Mouse (Mus musculus): Measurements from ENCODE around the gene Btnl10. TPM values are rescaled to one million over a fixed set of nuclear protein-coding genes. Genes with fewer than 3 reads are reported as not detected.

The Btnl10 gene
- polyA plus RNA-seq, 1 experiment from 2014 or later = 0.10 TPM

GRCm38 (mm10) chr11:58955143-58955867 is 37.6 kb downstream of the Btnl10 start:
- H3K4me2 ChIP-seq (replicated peaks; ENCODE audit: low read depth, low read length) = peak overlapping the region; percentile 97
- peaks cover 16% of the 10 kb centered on the region; the same call in 1 of the 2 replicates for H3K36me3 ChIP-seq (ENCODE audit: insufficient read depth, low read length)
- peak overlapping the region; percentile 94 for H3K4me3 ChIP-seq (ENCODE audit: low read length)
- ATAC-seq (ENCODE audit: low FRiP score, low TSS enrichment) = no peak; the same call in 1 of the 2 replicates
- no peaks in the 10 kb centered on the region for H3K9me3 ChIP-seq (ENCODE audit: low read length)
- peak overlapping the region; percentile 97 for H3K9ac ChIP-seq (replicated peaks; ENCODE audit: low read length)
- peak overlapping the region; percentile 100 for H3K27ac ChIP-seq (ENCODE audit: low read length)
- peaks cover 36% of the 10 kb centered on the region for H3K4me1 ChIP-seq (ENCODE audit: insufficient read depth, low read length)
- WGBS = 0% methylated on average over 20 of the region's 20 CpGs
- no peaks in the 10 kb centered on the region for H3K27me3 ChIP-seq (ENCODE audit: insufficient read depth, low read length)

- 18% methylated on average over 8 of the region's 8 CpGs for WGBS
- peaks cover 16% of the 10 kb centered on the region; the same call in 1 of the 2 replicates for H3K36me3 ChIP-seq (ENCODE audit: insufficient read depth, low read length)
- ATAC-seq (ENCODE audit: low FRiP score, low TSS enrichment) = no peak
Observed at GRCm38 (mm10) chr11:58955868-58956257, 38.2 kb downstream of the Btnl10 start.

GRCm38 (mm10) chr11:58957226-58957914 is 39.7 kb downstream of the Btnl10 start:
- H3K27ac ChIP-seq (ENCODE audit: low read length) = no peak overlapping the region
- H3K4me3 ChIP-seq (ENCODE audit: low read length) = peak overlapping the region; percentile 94
- WGBS = 79% methylated on average over 5 of the region's 5 CpGs
- H3K27me3 ChIP-seq (ENCODE audit: insufficient read depth, low read length) = peaks cover 3% of the 10 kb centered on the region
- H3K4me1 ChIP-seq (ENCODE audit: insufficient read depth, low read length) = peaks cover 36% of the 10 kb centered on the region
- peaks cover 5% of the 10 kb centered on the region for H3K9me3 ChIP-seq (ENCODE audit: low read length)
- H3K9ac ChIP-seq (replicated peaks; ENCODE audit: low read length) = 0 out of 2 replicates have a peak overlapping the region, but pooled peaks have one; percentile 10
- peak overlapping the region; percentile 97 for H3K4me2 ChIP-seq (replicated peaks; ENCODE audit: low read depth, low read length)
- no peak for ATAC-seq (ENCODE audit: low FRiP score, low TSS enrichment)
- H3K36me3 ChIP-seq (ENCODE audit: insufficient read depth, low read length) = peaks cover 16% of the 10 kb centered on the region; the same call in 1 of the 2 replicates

More at GRCm38 (mm10) chr11:58955868-58956257, 38.2 kb downstream of the Btnl10 start:
- peak overlapping the region; percentile 100 for H3K27ac ChIP-seq (ENCODE audit: low read length)
- peak overlapping the region; percentile 97 for H3K4me2 ChIP-seq (replicated peaks; ENCODE audit: low read depth, low read length)
- H3K4me1 ChIP-seq (ENCODE audit: insufficient read depth, low read length) = peaks cover 36% of the 10 kb centered on the region
- no peaks in the 10 kb centered on the region for H3K9me3 ChIP-seq (ENCODE audit: low read length)
- peak overlapping the region; percentile 97 for H3K9ac ChIP-seq (replicated peaks; ENCODE audit: low read length)
- peak overlapping the region; percentile 94 for H3K4me3 ChIP-seq (ENCODE audit: low read length)
- no peaks in the 10 kb centered on the region for H3K27me3 ChIP-seq (ENCODE audit: insufficient read depth, low read length)

GRCm38 (mm10) chr11:58958536-58958935 is 40.8 kb downstream of the Btnl10 start:
- Histone ChIP-seq H3K36me3 (ENCODE audit: insufficient read depth, low read length) (peaks cover 16% of the 10 kb centered on the region; the same call in 1 of the 2 replicates), H3K27me3 (ENCODE audit: insufficient read depth, low read length) (peaks cover 3% of the 10 kb centered on the region), H3K9me3 (ENCODE audit: low read length) (peaks cover 5% of the 10 kb centered on the region), H3K9ac (replicated peaks; ENCODE audit: low read length) (no peak overlapping the region), H3K4me1 (ENCODE audit: insufficient read depth, low read length) (peaks cover 28% of the 10 kb centered on the region), H3K27ac (ENCODE audit: low read length) (no peak overlapping the region), H3K4me3 (ENCODE audit: low read length) (no peak overlapping the region), H3K4me2 (replicated peaks; ENCODE audit: low read depth, low read length) (no peak overlapping the region)
- ATAC-seq (ENCODE audit: low FRiP score, low TSS enrichment) = no peak
- WGBS = 82% methylated on average over 6 of the region's 6 CpGs

- H3K4me2 ChIP-seq (replicated peaks; ENCODE audit: low read depth, low read length) = peak overlapping the region; percentile 64
- peaks cover 27% of the 10 kb centered on the region for H3K4me1 ChIP-seq (ENCODE audit: insufficient read depth, low read length)
- peak overlapping the region; percentile 50 for H3K9ac ChIP-seq (replicated peaks; ENCODE audit: low read length)
- H3K27ac ChIP-seq (ENCODE audit: low read length) = no peak overlapping the region
- H3K4me3 ChIP-seq (ENCODE audit: low read length) = peak overlapping the region; percentile 52
- no peak for ATAC-seq (ENCODE audit: low FRiP score, low TSS enrichment)
- H3K36me3 ChIP-seq (ENCODE audit: insufficient read depth, low read length) = peaks cover 16% of the 10 kb centered on the region; the same call in 1 of the 2 replicates
- H3K27me3 ChIP-seq (ENCODE audit: insufficient read depth, low read length) = peaks cover 3% of the 10 kb centered on the region
- peaks cover 5% of the 10 kb centered on the region for H3K9me3 ChIP-seq (ENCODE audit: low read length)
- 28% methylated on average over 15 of the region's 15 CpGs for WGBS
Observed at GRCm38 (mm10) chr11:58959186-58959825, 41.6 kb downstream of the Btnl10 start.

GRCm38 (mm10) chr11:58959921-58960465 is 42.3 kb downstream of the Btnl10 start:
- Histone ChIP-seq H3K36me3 (ENCODE audit: insufficient read depth, low read length) (peaks cover 16% of the 10 kb centered on the region; the same call in 1 of the 2 replicates), H3K4me3 (ENCODE audit: low read length) (peak overlapping the region; percentile 52), H3K4me2 (replicated peaks; ENCODE audit: low read depth, low read length) (peak overlapping the region; percentile 64), H3K27me3 (ENCODE audit: insufficient read depth, low read length) (peaks cover 3% of the 10 kb centered on the region), H3K9ac (replicated peaks; ENCODE audit: low read length) (peak overlapping the region; percentile 50), H3K9me3 (ENCODE audit: low read length) (peaks cover 5% of the 10 kb centered on the region), H3K4me1 (ENCODE audit: insufficient read depth, low read length) (peaks cover 31% of the 10 kb centered on the region), H3K27ac (ENCODE audit: low read length) (no peak overlapping the region)
- under 1% methylated on average over 40 of the region's 40 CpGs for WGBS
- peak; percentile 81 for ATAC-seq (ENCODE audit: low FRiP score, low TSS enrichment)

- no peak overlapping the region for H3K9ac ChIP-seq (replicated peaks; ENCODE audit: low read length)
- peaks cover 3% of the 10 kb centered on the region for H3K27me3 ChIP-seq (ENCODE audit: insufficient read depth, low read length)
- peaks cover 37% of the 10 kb centered on the region for H3K4me1 ChIP-seq (ENCODE audit: insufficient read depth, low read length)
- no peak overlapping the region for H3K27ac ChIP-seq (ENCODE audit: low read length)
- H3K4me2 ChIP-seq (replicated peaks; ENCODE audit: low read depth, low read length) = no peak overlapping the region
- H3K4me3 ChIP-seq (ENCODE audit: low read length) = no peak overlapping the region
- H3K9me3 ChIP-seq (ENCODE audit: low read length) = peaks cover 5% of the 10 kb centered on the region
- H3K36me3 ChIP-seq (ENCODE audit: insufficient read depth, low read length) = peaks cover 16% of the 10 kb centered on the region; the same call in 1 of the 2 replicates
- ATAC-seq (ENCODE audit: low FRiP score, low TSS enrichment) = no peak
- WGBS = 63% methylated on average over 50 of the region's 50 CpGs
Observed at GRCm38 (mm10) chr11:58961364-58962177, 43.9 kb downstream of the Btnl10 start.

GRCm38 (mm10) chr11:58963543-58963942 is 45.8 kb downstream of the Btnl10 start:
- Histone ChIP-seq H3K27ac (ENCODE audit: low read length) (no peak overlapping the region), H3K4me2 (replicated peaks; ENCODE audit: low read depth, low read length) (no peak overlapping the region), H3K9me3 (ENCODE audit: low read length) (peaks cover 5% of the 10 kb centered on the region), H3K4me1 (ENCODE audit: insufficient read depth, low read length) (peaks cover 23% of the 10 kb centered on the region), H3K36me3 (ENCODE audit: insufficient read depth, low read length) (no peaks in the 10 kb centered on the region), H3K9ac (replicated peaks; ENCODE audit: low read length) (no peak overlapping the region), H3K4me3 (ENCODE audit: low read length) (no peak overlapping the region), H3K27me3 (ENCODE audit: insufficient read depth, low read length) (peaks cover 3% of the 10 kb centered on the region)
- no peak for ATAC-seq (ENCODE audit: low FRiP score, low TSS enrichment)
- WGBS = 39% methylated on average over 17 of the region's 17 CpGs

- H3K4me1 ChIP-seq (ENCODE audit: insufficient read depth, low read length) = peaks cover 27% of the 10 kb centered on the region
- no peaks in the 10 kb centered on the region for H3K36me3 ChIP-seq (ENCODE audit: insufficient read depth, low read length)
- ATAC-seq (ENCODE audit: low FRiP score, low TSS enrichment) = no peak
- peaks cover 3% of the 10 kb centered on the region for H3K27me3 ChIP-seq (ENCODE audit: insufficient read depth, low read length)
- H3K27ac ChIP-seq (ENCODE audit: low read length) = no peak overlapping the region
- WGBS = 86% methylated on average over 7 of the region's 7 CpGs
- H3K9ac ChIP-seq (replicated peaks; ENCODE audit: low read length) = no peak overlapping the region
- H3K9me3 ChIP-seq (ENCODE audit: low read length) = peaks cover 5% of the 10 kb centered on the region
- H3K4me3 ChIP-seq (ENCODE audit: low read length) = no peak overlapping the region
- H3K4me2 ChIP-seq (replicated peaks; ENCODE audit: low read depth, low read length) = no peak overlapping the region
Observed at GRCm38 (mm10) chr11:58964216-58964615, 46.5 kb downstream of the Btnl10 start.
